Mouse (Mus musculus) megakaryocyte, embryonic 14.5 days (primary cell): ENCODE data around the gene Ppp1r13b.

Experiments used
- FLI1 ChIP-seq: IDR thresholded peaks from 2 replicates; pipeline ENCODE4 v1.6.1; 2012; ENCODE audit warnings: low read length, inconsistent platforms, mixed read lengths
- GATA1 ChIP-seq: IDR thresholded peaks from 3 replicates; pipeline ENCODE4 v1.6.1; 2012; ENCODE audit warnings: mixed read lengths, low read length, inconsistent platforms, borderline replicate concordance

DNA sequence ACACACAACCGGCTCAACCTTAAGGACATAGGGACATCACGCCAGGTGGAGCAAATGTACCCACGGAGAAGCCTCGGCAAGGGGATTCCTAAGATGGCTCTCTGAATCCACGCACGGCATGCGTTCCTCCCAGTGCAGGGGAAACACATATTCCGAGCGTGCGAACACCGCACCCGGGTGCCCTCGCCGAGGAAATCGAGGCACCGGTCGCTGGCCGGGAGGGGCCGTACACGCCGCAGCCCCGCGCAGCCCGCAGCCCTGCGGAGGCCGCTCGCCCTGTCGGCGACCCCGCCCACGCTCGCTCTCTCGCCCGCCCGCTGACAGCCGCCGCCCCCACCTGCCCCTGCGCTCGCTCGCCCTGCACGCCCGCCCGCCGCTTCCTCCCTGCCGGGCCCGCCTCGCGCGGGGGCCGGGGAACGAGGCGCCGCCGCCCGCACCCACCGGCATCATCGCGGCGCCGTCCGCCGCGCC lies 454 bp downstream of the Ppp1r13b start:
- TF ChIP-seq FLI1 (no peak), GATA1 (no peak)
